Mouse (Mus musculus) forebrain, embryonic 15.5 days (tissue): Measurements from ENCODE around the gene Fam192a. TPM values are rescaled to one million over a fixed set of nuclear protein-coding genes. Genes with fewer than 3 reads are reported as not detected.

Experiments
- ATAC-seq: fragments of 200-750 bp; cut with Nextera tagmentation; replicated peaks from 2 replicates; pipeline ENCODE4 v1.8.0; 2017; ENCODE audit warnings: mild to moderate bottlenecking, moderate TSS enrichment, moderate library complexity
- H3K27ac ChIP-seq: fragments of 300-500 bp; sonication (generic); replicated peaks from 2 replicates; pipeline ENCODE4 v1.5.1; 2015; ENCODE audit warnings: mild to moderate bottlenecking, inconsistent platforms
- H3K27me3 ChIP-seq: fragments of 300-500 bp; sonication (generic); 2 replicates; pipeline ENCODE4 v1.6.1; 2015; ENCODE audit warnings: inconsistent platforms
- H3K36me3 ChIP-seq: fragments of 300-500 bp; sonication (generic); 2 replicates; pipeline ENCODE4 v1.6.1; 2015; ENCODE audit warnings: mild to moderate bottlenecking, inconsistent platforms
- H3K4me1 ChIP-seq: fragments of 300-500 bp; sonication (generic); 2 replicates; pipeline ENCODE4 v1.6.1; 2015; ENCODE audit warnings: inconsistent platforms
- H3K4me2 ChIP-seq: fragments of 300-500 bp; sonication (generic); replicated peaks from 2 replicates; pipeline ENCODE4 v1.6.1; 2015; ENCODE audit warnings: mild to moderate bottlenecking, inconsistent platforms
- H3K4me3 ChIP-seq: fragments of 300-500 bp; sonication (generic); 2 replicates; pipeline ENCODE4 v1.5.1; 2015; ENCODE audit warnings: mild to moderate bottlenecking, inconsistent platforms
- H3K9ac ChIP-seq: fragments of 300-500 bp; sonication (generic); replicated peaks from 2 replicates; pipeline ENCODE4 v1.6.1; 2015; ENCODE audit warnings: mild to moderate bottlenecking, inconsistent platforms
- H3K9me3 ChIP-seq: fragments of 300-500 bp; sonication (generic); 2 replicates; pipeline ENCODE4 v1.6.1; 2016; ENCODE audit warnings: inconsistent platforms
- WGBS: fragments of 180-500 bp; shearing (Covaris S2); methylation state at CpG from one replicate; pipeline ENCODE4 v1.1.7; 2015; ENCODE audit warnings: mixed read lengths; 5-methylcytosine and 5-hydroxymethylcytosine counted together
- polyA plus RNA-seq: library from polyadenylated mRNA; unstranded; fragments of >200 nt; fragmentation: Nextera tagmentation; extraction: Ambion mirVana; gene quantifications from 2 replicates; pipeline ENCODE4 v1.2.1, GENCODE M21; 2015

Gene Fam192a
- polyA plus RNA-seq, 1 experiment from 2014 or later: 103 TPM

- H3K9ac ChIP-seq: peak overlapping the region; percentile 81
- peak; percentile 50 for ATAC-seq
- no peaks in the 10 kb centered on the region for H3K36me3 ChIP-seq
- H3K4me3 ChIP-seq: peak overlapping the region; percentile 100
- no peaks in the 10 kb centered on the region for H3K27me3 ChIP-seq
- H3K4me1 ChIP-seq: peaks cover 41% of the 10 kb centered on the region
- under 1% methylated on average over 51 of the region's 51 CpGs for WGBS
- H3K27ac ChIP-seq: peak overlapping the region; percentile 87
- no peaks in the 10 kb centered on the region for H3K9me3 ChIP-seq
- peak overlapping the region; percentile 91 for H3K4me2 ChIP-seq
Observed at GRCm38 (mm10) chr8:94601034-94601606, 677 bp downstream of the Fam192a start.

GRCm38 (mm10) chr8:94600478-94600877 lies 1.3 kb downstream of the Fam192a start:
- Histone ChIP-seq H3K4me3 (peak overlapping the region; percentile 100), H3K4me2 (peak overlapping the region; percentile 91), H3K9ac (peak overlapping the region; percentile 81), H3K36me3 (no peaks in the 10 kb centered on the region), H3K9me3 (no peaks in the 10 kb centered on the region), H3K4me1 (peaks cover 41% of the 10 kb centered on the region), H3K27ac (no peak overlapping the region), H3K27me3 (no peaks in the 10 kb centered on the region)
- ATAC-seq: no peak
- 26% methylated on average over 5 of the region's 5 CpGs for WGBS

GRCm38 (mm10) chr8:94594211-94594610 lies 7.6 kb downstream of the Fam192a start:
- H3K9me3 ChIP-seq: no peaks in the 10 kb centered on the region
- WGBS: 78% methylated on average over 1 of the region's 1 CpGs
- no peak overlapping the region for H3K4me2 ChIP-seq
- no peak overlapping the region for H3K4me3 ChIP-seq
- no peaks in the 10 kb centered on the region for H3K27me3 ChIP-seq
- no peak overlapping the region for H3K27ac ChIP-seq
- H3K4me1 ChIP-seq: peaks cover 12% of the 10 kb centered on the region
- ATAC-seq: no peak
- H3K9ac ChIP-seq: no peak overlapping the region
- no peaks in the 10 kb centered on the region for H3K36me3 ChIP-seq

- no peak overlapping the region for H3K9ac ChIP-seq
- no peaks in the 10 kb centered on the region for H3K27me3 ChIP-seq
- no peak overlapping the region for H3K4me3 ChIP-seq
- H3K4me1 ChIP-seq: peaks cover 3% of the 10 kb centered on the region; the same call in 1 of the 2 replicates
- H3K36me3 ChIP-seq: peaks cover 18% of the 10 kb centered on the region
- no peak overlapping the region for H3K27ac ChIP-seq
- H3K9me3 ChIP-seq: no peaks in the 10 kb centered on the region
- no peak overlapping the region for H3K4me2 ChIP-seq
- 69% methylated on average over 4 of the region's 4 CpGs for WGBS
- ATAC-seq: no peak
Observed at GRCm38 (mm10) chr8:94591691-94592090, 10.1 kb downstream of the Fam192a start.

GRCm38 (mm10) chr8:94584238-94584817 lies 17.5 kb downstream of the Fam192a start:
- no peaks in the 10 kb centered on the region for H3K27me3 ChIP-seq
- H3K9ac ChIP-seq: no peak overlapping the region
- H3K9me3 ChIP-seq: no peaks in the 10 kb centered on the region
- peak overlapping the region; percentile 29; the same call in 1 of the 2 replicates for H3K27ac ChIP-seq
- peaks cover 71% of the 10 kb centered on the region for H3K36me3 ChIP-seq
- ATAC-seq: peak; percentile 64
- no peak overlapping the region for H3K4me3 ChIP-seq
- H3K4me2 ChIP-seq: no peak overlapping the region
- peaks cover 4% of the 10 kb centered on the region; the same call in 1 of the 2 replicates for H3K4me1 ChIP-seq
- 37% methylated on average over 4 of the region's 4 CpGs for WGBS

GRCm38 (mm10) chr8:94582569-94582968 lies 19.2 kb downstream of the Fam192a start:
- peaks cover 4% of the 10 kb centered on the region; the same call in 1 of the 2 replicates for H3K4me1 ChIP-seq
- no peaks in the 10 kb centered on the region for H3K27me3 ChIP-seq
- peaks cover 77% of the 10 kb centered on the region for H3K36me3 ChIP-seq
- H3K27ac ChIP-seq: no peak overlapping the region
- H3K4me2 ChIP-seq: no peak overlapping the region
- ATAC-seq: no peak
- no peak overlapping the region for H3K9ac ChIP-seq
- H3K9me3 ChIP-seq: no peaks in the 10 kb centered on the region
- no peak overlapping the region for H3K4me3 ChIP-seq
- 89% methylated on average over 6 of the region's 6 CpGs for WGBS

GRCm38 (mm10) chr8:94581820-94582483 lies 19.8 kb downstream of the Fam192a start:
- no peak for ATAC-seq
- Histone ChIP-seq H3K27ac (peak overlapping the region; percentile 38; the same call in 1 of the 2 replicates), H3K27me3 (no peaks in the 10 kb centered on the region), H3K36me3 (peaks cover 71% of the 10 kb centered on the region), H3K4me1 (peaks cover 4% of the 10 kb centered on the region; the same call in 1 of the 2 replicates), H3K9ac (no peak overlapping the region), H3K4me3 (no peak overlapping the region), H3K4me2 (no peak overlapping the region), H3K9me3 (no peaks in the 10 kb centered on the region)
- 62% methylated on average over 7 of the region's 7 CpGs for WGBS

- ATAC-seq: no peak
- Histone ChIP-seq H3K4me3 (no peak overlapping the region), H3K36me3 (peaks cover 42% of the 10 kb centered on the region), H3K4me2 (no peak overlapping the region), H3K9me3 (no peaks in the 10 kb centered on the region), H3K27ac (peak overlapping the region; percentile 89), H3K27me3 (no peaks in the 10 kb centered on the region), H3K9ac (no peak overlapping the region), H3K4me1 (peaks cover 20% of the 10 kb centered on the region)
- 92% methylated on average over 4 of the region's 4 CpGs for WGBS
Observed at GRCm38 (mm10) chr8:94575148-94575547, 26.6 kb downstream of the Fam192a start.

GRCm38 (mm10) chr8:94574159-94574907 lies 27.5 kb downstream of the Fam192a start:
- Histone ChIP-seq H3K9ac (0 out of 2 replicates have a peak overlapping the region, but pooled peaks have one; percentile 1), H3K4me2 (no peak overlapping the region)

GRCm38 (mm10) chr8:94571896-94572295 lies 29.9 kb downstream of the Fam192a start:
- Histone ChIP-seq H3K9ac (no peak overlapping the region), H3K9me3 (no peaks in the 10 kb centered on the region), H3K4me1 (peaks cover 33% of the 10 kb centered on the region), H3K4me2 (no peak overlapping the region), H3K4me3 (no peak overlapping the region), H3K27me3 (no peaks in the 10 kb centered on the region), H3K36me3 (peaks cover 20% of the 10 kb centered on the region; the same call in 1 of the 2 replicates), H3K27ac (no peak overlapping the region)
- 71% methylated on average over 2 of the region's 2 CpGs for WGBS
- ATAC-seq: no peak

More at GRCm38 (mm10) chr8:94574159-94574907, 27.5 kb downstream of the Fam192a start:
- Histone ChIP-seq H3K4me3 (no peak overlapping the region), H3K27me3 (no peaks in the 10 kb centered on the region), H3K36me3 (peaks cover 36% of the 10 kb centered on the region), H3K4me1 (peaks cover 20% of the 10 kb centered on the region), H3K9me3 (no peaks in the 10 kb centered on the region), H3K27ac (peak overlapping the region; percentile 89)
- WGBS: 47% methylated on average over 16 of the region's 16 CpGs
- peak; percentile 90 for ATAC-seq

- Histone ChIP-seq H3K27ac (0 out of 2 replicates have a peak overlapping the region, but pooled peaks have one; percentile 21), H3K9ac (no peak overlapping the region), H3K4me1 (peaks cover 40% of the 10 kb centered on the region), H3K4me3 (no peak overlapping the region), H3K27me3 (no peaks in the 10 kb centered on the region), H3K4me2 (no peak overlapping the region), H3K36me3 (no peaks in the 10 kb centered on the region; the same call in 1 of the 2 replicates), H3K9me3 (no peaks in the 10 kb centered on the region)
- 59% methylated on average over 1 of the region's 1 CpGs for WGBS
- no peak for ATAC-seq
Observed at GRCm38 (mm10) chr8:94569419-94569818, 32.4 kb downstream of the Fam192a start.
